Mouse (Mus musculus): Measurements from ENCODE around the gene Rbpjl.

Rbpjl gene

DNA sequence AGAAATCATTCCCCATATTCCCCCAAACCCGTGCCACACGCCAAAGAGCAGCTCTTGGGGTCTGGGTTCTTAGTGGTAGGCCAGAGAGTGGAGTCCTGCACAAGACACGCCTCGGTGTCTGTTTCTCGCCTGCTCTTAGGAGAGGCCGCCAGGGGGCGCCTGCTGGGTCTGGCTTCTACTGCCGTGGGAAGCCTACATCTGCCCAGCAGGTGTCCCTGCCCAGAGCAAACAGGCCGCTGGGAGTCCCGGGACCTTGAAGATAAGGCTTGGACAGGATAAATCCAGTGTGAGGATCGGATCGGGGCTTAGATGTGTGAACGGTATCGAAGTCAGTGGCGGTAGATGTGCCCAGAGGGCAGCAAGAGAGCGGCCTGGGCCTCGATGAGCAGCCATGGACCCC, at the start of gene Rbpjl:
Gene Rbpjl (plus strand): TSS at position 236 of the 400 bp plus-strand sequence.
- peak; percentile 51 for DNase-seq (ENCODE audit: low spot score)

DNA sequence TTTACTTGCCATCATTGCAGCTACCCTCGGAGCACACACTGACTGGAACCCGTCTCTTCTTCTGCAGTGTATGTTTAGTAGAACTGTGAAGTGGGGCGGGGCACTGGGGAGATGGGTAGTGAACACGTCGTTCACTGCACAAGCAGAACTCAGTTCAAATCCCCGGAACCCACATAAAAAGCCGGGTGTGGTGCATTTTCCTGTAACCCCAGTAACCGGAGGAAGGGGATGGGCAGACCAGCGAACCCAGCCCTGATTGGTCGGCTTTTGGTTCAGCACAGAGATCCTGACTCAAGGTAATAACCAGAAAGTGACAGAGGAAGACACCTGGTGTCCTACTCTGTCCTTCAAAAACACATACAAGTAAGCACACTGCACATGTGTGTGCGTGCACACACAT, 49.6 kb upstream of the Rbpjl start:
- DNase-seq (ENCODE audit: low spot score): no peak

DNA sequence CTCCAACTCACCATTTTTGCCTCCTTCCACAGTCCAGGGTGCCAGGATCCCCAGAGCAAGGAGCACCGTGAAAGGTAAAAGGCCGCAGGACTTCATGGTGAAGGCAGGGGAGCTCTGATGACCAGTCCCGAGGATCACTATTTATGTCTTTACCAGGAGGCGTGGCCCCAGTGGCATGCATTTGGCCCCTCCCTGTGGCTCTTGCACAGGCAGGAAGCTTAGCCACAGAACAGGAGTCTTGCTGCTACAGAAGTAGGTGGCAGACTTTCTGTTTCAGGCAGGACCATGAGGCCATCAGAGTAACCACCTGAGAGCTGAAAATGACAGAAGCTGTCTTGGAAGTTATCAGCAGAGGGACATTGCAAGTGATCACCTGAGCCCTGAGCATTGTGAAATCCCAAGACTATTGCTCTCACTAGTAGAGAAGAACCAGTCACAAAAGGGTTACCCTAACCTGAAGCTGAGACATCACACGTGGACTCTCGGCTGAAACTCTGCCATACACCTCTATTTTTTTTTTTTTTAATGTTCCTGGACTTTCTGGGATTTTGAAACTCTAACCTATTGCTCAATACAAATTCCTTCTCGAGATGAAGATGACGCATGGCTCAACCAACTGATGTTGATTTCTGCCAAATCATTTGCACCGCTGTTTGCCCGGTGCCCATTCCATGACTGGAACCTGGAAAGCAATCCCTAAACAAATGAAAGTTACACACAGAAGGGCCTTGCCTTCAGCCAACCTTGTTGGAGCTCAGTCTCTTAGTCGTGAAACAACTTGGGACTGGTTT, 46.6 kb upstream of the Rbpjl start:
- no peak for DNase-seq (ENCODE audit: low spot score)

DNA sequence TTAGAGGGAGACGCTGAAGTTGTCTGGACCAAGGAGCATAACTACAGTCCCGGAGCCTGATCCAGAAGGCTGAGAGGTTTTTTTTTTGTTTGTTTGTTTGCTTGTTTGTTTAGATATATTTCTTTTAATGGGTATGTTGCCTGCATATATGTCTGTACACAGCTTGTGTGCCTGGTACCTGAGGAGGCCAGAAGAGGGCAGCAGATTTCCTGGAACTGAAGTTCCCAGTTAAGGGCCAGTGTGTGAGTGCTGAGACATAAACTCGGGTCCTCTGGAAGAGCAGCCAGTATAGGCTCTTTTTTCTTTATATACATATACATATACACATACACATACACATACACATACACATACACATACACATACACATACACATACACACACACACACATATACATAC, 44.6 kb upstream of the Rbpjl start:
- DNase-seq (ENCODE audit: low spot score): no peak

DNA sequence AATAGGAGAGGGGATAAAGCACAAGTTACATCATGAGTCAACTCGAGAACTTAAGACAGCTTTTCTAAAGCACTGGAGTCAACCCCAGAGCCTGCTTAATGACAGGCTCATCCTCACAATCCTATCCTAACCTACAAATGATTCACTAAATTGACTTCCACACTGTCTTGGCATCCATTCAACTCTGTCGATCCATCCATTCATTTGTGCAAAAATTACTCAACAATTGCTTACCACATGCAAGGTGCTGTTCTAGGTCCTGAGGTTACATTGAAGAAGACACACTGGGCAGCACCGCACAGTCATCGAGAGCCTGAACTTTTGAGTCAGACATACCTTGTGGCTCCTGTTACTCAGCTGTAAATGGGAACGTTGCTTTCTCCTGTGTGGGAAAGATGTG, 43.9 kb upstream of the Rbpjl start:
- no peak for DNase-seq (ENCODE audit: low spot score)

DNA sequence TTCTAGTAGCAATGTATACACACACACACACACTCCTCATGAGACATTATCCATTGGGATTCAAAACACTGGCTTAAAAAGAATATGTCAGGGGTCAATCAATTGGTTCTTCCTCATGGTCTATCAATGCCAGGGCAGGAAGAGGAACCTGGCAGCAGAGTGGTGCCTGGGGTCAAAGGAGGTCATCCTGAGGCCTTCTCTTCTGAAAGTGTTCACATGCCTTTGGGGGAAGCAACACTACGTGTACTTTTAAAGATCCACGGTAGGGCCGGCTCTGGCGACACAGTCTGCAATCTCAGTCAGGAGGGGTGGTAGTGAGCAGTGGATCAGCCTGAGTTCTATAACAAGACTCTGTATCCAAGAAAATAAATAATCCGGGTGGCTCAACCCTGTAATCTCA, 43.3 kb upstream of the Rbpjl start:
- no peak for DNase-seq (ENCODE audit: low spot score)

DNA sequence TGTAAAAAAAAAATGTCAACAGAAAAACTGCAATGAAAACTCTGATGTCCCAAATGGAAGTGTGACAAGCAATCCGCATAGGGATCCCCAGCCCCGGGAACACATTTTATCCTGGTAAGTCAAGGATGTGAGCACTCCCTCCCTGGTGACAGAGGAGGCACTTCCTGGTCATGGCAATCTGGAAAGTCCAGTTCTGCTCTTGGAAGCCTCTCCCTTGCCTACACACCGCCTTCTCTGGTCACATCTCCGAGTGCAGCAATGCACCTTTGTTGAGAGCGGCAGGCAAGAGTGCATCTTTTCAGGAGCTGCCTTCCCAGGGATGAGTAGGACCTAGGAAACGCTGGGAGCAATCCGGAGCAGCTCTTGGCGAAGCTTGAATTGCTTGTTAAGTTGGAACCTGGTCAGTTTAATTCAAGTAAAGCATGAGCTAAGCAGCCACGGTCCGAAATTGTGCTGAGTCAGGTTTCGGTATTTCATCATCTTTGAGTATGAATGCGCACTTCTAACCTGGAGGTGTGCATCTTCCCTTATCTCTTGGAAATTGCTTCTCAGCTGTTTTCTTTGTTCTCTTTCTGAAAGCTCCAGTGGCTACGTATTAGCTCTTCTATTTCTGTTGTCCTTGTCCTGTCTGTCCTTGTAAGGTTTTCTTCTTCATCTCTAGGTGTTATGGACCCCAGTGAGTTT, 41.8 kb upstream of the Rbpjl start:
- DNase-seq (ENCODE audit: low spot score): no peak

DNA sequence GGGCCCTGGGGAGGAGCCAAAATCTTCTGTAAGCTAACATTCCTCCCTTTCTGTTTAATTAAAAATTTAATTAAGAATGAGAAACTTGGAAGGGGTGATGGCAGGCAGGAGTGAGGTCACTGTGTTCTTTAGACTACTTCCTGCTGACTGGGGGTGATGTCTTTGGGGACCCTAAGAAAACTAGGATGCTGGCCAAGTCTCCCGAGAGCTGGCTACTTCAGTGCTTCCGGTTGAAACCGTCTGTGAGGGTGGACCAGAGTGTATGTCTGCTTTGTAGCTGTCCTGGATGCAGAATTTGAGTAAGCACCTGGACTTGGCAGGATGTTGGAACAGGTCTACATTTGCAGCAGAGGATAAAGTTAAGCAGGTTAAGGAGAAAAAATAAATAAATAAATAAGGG, 36.0 kb upstream of the Rbpjl start:
- DNase-seq (ENCODE audit: low spot score): no peak

DNA sequence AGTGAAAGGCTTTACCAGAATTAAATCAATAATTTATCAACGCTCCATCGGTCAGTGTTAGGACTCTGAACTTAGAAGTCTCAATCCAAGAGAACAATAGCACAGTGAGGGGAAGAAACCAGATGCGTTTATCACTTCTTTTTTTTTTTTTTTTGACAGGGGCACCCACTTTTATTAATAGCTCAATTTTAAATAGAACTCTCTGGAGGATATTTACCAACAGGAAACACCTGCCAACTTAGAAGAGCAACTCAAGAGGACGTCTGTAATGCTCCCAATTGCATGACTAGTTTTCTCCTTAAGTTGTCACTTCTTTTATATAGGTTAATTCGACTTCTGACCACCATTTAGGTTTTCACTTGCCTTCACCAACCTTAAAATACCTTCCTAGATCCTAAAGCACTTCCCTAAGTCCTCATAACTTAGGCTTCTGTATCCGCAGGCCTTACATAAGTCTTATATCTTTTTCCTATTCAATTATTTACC, 34.3 kb upstream of the Rbpjl start:
- no peak for DNase-seq (ENCODE audit: low spot score)

DNA sequence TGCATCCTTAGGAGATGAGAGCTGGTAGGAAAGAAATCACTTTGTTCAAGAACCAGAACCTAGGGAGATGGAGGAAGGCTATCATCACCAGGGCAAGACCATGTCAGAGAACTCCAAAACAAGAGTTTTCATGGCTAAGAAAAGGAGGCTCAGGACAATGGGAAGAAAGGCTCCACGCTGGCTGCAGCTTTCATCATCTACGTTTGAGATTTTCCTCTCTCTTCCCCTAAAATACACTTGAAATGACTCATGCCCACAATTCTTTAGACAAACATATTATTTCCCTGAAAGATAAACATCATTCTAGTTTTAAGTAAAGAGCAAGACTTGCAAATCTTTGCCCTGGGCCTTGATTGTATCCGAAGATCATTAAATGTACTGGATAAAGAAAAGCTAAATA, 31.6 kb upstream of the Rbpjl start:
- no peak for DNase-seq (ENCODE audit: low spot score)

DNA sequence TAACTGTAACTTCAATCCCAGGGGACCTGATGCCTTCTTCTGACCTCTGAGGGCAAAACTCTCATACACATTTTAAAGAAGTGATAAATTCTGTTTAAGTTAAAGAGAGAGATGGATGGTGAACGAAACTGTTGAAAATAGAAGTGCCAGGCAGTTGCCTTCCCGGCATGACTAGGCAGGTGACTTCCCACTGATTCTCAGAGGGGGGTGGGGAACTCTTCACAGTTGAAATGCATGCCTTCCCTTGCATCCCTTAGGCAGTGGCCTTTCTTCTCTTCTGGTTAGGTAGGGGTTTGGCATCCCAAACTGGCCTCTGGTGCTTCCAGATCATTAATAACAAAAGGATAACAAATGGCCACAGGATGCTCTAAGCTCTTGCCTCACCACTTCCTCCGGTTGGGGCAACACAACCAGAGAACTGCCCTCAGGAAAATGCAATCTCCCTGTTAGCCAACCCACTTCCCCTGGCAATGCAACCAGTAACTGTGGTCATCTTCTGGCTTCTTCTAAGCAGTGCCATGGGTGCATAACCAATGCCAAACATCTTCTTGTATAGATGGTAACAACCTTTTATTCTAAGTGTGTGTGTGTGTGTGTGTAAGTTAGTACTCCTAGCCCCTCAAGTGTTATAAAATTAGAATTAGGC, 30.4 kb upstream of the Rbpjl start:
- no peak for DNase-seq (ENCODE audit: low spot score)

DNA sequence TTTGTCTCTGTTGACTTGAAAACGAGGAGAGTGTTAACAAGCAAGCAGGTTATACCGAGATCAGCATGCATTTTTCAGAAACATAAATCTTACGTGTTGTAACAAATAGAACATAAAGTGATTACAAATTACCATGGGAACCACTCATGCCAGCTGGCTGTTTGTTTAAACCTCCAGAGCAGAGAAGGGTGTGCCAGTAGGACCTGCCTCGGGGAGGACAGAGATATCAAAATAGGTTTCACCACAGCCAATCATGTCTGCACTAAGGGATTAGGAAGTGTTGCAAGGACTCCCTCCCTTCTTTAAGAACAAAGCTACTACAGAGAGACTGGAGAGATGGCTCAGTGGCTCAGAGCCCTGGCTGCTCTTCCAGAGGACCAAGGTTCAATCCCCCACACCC, 29.8 kb upstream of the Rbpjl start:
- DNase-seq (ENCODE audit: low spot score): no peak

DNA sequence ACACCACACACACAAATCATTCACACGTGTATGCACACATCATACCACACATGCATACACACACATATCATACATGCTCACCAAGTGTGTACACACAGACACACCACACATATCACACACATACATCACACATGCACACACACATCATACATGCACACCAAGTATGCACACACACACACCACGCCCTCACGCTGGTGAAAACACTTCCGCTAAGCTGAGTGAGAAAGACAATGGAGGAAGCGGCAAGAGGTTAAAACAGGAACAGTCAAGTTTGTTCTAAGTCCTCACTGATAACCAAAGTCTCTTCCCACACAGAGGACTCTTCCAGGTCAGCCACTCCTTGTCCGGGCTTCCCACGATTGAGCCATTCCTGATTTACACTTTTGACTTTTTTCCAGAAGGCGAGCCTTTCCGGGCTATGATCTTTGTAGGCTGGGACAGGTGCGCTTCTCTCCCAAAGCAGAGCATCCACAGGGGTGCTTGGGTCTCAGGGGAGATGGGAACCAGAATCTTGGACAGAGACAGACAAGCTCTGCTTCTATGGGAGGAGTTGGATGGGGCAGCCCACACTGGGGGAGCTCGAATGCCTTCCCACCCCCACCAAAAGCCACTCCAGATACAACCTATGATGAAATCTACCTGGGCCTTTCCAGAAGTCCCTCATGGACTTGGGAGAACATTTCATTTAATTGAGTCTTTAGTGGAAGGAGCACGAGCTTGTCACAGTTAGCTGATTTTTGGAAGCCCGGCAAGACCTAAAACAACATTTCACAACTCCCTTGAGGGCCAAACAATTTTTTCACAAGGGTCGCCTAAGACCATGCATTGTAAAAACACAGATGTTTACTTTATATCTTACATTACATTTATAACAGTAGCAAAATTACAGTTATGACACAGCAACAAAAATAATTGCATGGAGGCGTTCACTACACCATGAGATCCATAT, 25.2 kb upstream of the Rbpjl start:
- DNase-seq (ENCODE audit: low spot score): no peak

DNA sequence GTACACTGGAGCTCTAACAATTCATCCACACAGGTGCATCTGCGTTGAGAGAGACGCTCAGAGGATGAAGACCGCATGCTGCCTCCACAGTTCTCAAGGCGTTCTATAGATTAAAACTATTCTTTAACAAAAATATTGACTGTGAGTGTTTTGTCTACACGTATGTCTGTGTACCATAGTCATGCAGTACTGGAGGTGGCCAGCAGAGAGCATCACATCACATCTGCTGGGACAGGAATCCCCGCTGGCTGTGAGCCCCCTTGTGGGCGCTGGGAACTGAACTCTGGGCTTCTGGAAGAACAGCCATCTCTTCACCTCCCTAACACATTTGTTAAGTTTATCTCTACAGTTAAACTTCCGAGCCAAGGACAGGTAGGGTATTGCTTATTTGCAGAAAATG, 21.2 kb upstream of the Rbpjl start:
- DNase-seq (ENCODE audit: low spot score): no peak

DNA sequence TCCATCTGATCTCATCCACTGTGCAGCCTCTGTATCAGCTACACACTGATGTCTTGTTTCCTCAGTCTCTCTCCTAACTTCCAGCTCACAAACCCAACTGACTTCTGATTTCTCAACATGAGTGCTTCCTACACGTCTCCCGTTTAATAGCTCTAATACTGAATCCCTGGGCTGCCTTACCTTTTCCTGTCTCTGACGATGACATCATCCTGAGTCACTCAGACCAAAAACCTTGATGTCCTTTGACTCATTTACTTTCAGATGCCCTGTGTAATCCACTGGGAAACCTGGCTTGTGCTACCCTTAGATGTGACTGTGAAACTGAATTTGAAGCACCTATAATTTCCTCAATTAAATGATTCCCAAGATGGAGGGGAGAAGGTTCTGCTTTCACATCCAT, 20.0 kb upstream of the Rbpjl start:
- DNase-seq (ENCODE audit: low spot score): no peak

DNA sequence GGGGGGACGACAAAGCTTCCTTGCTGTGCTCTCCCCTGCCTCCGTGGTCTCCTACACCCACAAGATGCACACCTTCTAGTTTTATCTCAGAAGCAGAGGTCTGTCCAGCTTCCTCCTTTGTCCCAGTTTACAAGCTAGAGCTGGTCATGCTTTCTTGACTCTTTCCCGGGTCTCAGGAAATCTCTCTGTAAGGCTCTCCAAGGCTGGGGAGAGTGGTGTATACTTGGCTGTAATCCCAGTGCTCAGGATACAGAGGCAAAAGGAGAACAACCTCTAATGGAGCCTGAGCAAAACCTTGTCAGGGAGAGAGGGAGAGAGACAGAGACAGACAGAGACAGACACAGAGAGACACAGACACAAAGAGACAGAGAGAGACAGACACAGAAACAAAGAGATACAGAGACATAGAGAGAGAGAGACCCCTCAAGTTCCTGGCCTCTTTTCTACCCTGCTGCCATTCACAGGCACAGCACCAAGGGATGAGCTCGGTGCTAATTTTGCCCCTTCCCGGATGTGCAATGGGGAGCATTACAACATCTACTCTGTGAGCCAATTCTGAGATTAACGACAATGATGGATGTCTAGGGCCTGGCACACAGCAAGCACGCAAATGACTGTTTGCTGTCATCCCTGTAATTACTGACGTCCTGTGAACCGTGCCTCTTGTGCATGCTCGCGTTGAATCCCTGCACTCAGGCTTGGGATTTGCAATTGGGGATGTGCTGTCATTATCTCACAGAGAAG, 19.1 kb upstream of the Rbpjl start:
- no peak for DNase-seq (ENCODE audit: low spot score)

DNA sequence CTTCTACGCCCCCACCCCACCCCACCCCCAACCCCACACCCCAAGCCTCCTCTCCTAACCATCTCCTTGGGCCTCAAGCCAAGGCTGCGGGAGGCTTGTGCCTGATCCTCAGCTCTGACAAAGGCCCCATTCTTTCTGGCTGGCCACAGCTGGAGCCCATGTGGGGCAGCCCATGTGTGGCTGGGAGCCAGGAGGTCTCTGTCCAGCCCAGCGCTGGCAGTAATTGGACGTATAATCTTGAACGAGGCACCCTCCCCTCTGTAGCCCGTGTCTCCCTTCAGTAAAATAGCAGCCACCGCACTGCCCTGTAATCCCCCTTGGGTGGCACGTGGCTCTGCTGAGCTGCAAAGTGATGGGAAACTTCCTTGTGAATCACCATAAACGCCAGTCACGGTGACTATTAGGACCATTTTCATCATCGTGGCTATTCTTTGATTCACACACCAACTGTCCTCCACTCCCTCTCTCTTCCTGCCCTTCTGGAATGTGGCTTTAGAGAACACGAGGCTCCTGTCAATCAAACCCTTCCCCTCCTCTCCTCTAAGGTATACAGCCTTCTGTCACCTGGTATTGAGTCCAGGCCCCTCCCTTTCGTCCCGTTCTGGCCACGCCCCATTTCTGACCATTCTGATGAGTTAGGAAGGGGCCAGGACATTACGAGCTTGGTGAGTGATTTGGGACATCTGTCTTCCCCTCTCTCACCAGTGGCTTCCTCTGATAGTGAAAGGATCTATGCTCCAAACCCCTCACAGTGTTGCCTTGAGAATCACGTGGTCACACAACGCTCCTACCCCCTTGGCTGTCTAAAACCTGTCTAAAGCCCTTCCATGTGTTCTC, 16.8 kb upstream of the Rbpjl start:
- DNase-seq (ENCODE audit: low spot score): no peak

DNA sequence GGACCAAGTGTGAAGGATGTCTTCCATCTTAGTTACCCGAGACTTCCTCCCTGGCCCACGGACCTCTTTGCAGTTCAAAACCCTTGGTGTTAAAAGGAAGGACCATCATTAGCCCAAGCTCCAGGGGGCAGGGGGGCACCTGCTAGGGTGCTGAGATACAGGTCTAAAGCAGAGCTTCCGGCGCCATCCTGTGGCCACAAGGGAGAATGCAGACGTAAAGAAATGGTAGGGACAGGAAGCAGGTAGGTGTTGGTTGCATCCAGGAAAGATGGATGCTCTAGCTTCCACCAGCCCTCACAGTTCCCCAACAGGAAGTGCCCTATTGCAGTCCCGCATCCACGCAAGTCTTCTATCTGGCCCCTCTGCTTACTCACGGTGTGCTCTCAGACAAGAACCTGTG, 16.0 kb upstream of the Rbpjl start:
- DNase-seq (ENCODE audit: low spot score): no peak

DNA sequence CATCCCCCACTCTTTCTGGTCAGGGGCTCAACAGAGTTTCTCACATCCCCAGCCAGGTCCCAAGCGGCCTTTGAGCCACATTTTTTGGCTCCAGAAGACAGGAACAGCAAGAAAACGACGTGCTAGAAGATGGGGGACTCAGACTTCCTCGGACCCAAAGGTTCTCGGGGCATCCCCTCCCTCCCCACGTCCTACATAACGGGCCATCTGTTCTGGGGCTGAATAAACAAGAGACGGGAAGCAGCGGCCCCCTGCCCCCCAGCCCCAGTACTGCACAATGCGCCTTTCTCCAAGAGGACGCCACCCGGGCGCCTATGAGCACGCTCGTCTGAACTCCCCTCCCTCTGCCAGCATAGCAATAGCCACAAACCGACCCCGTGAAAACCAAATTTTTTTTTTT, 13.9 kb upstream of the Rbpjl start, which contains the start of gene Slpi:
Gene Slpi (minus strand): TSS at position 76 of the 400 bp plus-strand sequence.
- no peak for DNase-seq (ENCODE audit: low spot score)

DNA sequence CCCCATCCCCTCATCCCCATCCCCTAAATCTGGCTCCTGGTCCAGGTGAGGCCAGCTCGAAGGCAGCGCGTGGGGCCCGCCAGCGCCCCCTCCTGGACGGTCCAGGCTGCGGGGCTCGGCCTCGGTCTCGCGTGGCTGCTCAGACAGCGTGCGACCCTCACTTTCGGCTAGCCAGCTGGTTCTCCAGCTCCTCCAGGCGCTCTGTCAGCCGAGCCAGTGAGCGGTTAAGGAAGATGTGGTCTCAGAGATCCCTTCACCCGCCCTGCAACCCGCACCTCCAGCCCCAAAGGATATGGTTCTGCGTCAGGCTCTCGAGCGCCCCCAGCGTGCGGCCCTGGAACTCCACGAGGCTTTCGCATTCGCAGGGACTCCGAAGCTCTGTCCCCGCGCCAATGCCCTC, 13.4 kb upstream of the Rbpjl start:
- peak; percentile 64 for DNase-seq (ENCODE audit: low spot score)

Data from yolk sac, embryonic 10.5 days (tissue).